In the genomic region with DNA sequence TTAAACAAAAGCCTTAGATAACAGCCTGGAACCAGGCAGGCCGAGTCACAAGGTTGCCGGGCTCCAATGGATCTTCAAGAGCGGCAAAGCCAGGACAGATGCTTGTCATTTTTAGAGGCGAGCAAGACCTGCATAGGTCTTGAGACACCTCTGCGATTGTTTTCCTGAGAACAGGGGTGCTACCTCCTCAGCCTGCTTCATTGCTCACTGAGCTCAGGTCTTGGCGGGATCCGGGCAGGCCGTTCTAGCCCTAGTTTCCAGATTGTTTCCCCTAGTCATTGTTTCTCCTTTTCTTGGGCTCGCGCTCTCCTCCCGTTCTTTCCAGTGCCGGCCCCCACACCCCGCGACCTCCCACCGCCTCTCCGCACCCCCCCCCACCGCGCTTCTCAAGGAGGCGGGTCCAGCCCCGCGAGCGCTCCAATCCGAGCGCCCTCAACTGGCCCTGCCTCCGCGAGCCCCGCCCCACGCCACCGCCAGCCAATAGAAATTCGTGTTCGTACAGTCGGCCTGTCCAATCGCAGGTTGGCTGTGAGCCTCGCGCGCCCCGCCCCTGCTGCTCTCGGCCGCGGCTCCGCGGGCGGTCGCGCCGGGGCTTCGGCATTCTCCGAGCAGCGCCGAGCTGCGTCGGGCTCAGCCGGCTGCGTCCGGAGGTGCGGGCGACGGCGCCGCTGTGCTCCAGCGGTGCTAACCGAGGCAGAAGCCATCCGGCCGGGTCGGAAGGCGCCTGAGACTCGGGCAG, we compare ENCODE assay signal across 8 mouse cellular contexts. TPM values are rescaled to one million over a fixed set of nuclear protein-coding genes. Genes with fewer than 3 reads are reported as not detected.
A peak's percentile ranks its signal among the peaks of the same experiment; 100 is the strongest.
DNase-seq lines count a peak whose midpoint lies in the region; ATAC-seq and TF ChIP-seq lines count a peak whose summit lies in the region.

A gene (plus strand): TSS at position 600 of the 739 bp plus-strand sequence.

- H3K4me2 ChIP-seq in forebrain, embryonic 11.5 days (ENCODE audit: low read depth, low read length, severe bottlenecking), result peak within 1 kb of the TSS; percentile 91
- H3K4me2 ChIP-seq in heart, embryonic 16.5 days (ENCODE audit: low read depth, low read length), result peak within 1 kb of the TSS; percentile 87
- H3K4me2 ChIP-seq in liver, embryonic 16.5 days (ENCODE audit: low read depth, low read length), result peak within 1 kb of the TSS; percentile 99
- peak within 1 kb of the TSS; percentile 74 for H3K4me2 ChIP-seq in neural tube, embryonic 13.5 days

- peak; percentile 96 to 97 for DNase-seq in CD8-positive naive resting alpha-beta T cell, adult 2 months (ENCODE audit: low read depth in 2 of 2, low spot score in 2 of 2)
- peak; percentile 91 for DNase-seq in c-Kit-positive CD71-negative TER-119-negative erythroid progenitor cells, embryonic 14.5 days (ENCODE audit: low read depth)
- peak; percentile 100 for DNase-seq in forebrain, embryonic 11.5 days (ENCODE audit: low spot score)
- DNase-seq in kidney, postnatal 4 days, result peak; percentile 100

- under 1% methylated on average over 67 of the region's 67 CpGs for WGBS in forebrain, embryonic 11.5 days
- WGBS in heart, embryonic 16.5 days, result under 1% methylated on average over 67 of the region's 67 CpGs
- under 1% methylated on average over 66 of the region's 67 CpGs for WGBS in liver, embryonic 16.5 days (ENCODE audit: insufficient replicate concordance)
- under 1% methylated on average over 67 of the region's 67 CpGs for WGBS in neural tube, embryonic 13.5 days

- no peaks in the 10 kb centered on the region for H3K9me3 ChIP-seq in forebrain, embryonic 11.5 days (ENCODE audit: control insufficient read depth, low read length)
- H3K9me3 ChIP-seq in heart, embryonic 16.5 days (replicated peaks; ENCODE audit: control insufficient read depth, low read length), result no peaks in the 10 kb centered on the region
- no peaks in the 10 kb centered on the region for H3K9me3 ChIP-seq in liver, embryonic 16.5 days (replicated peaks; ENCODE audit: control insufficient read depth, low read length)
- no peaks in the 10 kb centered on the region for H3K9me3 ChIP-seq in neural tube, embryonic 13.5 days

- H3K9ac ChIP-seq in forebrain, embryonic 11.5 days (ENCODE audit: low read length), result peak within 1 kb of the TSS; percentile 90
- peak within 1 kb of the TSS; percentile 91 for H3K9ac ChIP-seq in heart, embryonic 16.5 days (ENCODE audit: low read length)
- peak within 1 kb of the TSS; percentile 73 for H3K9ac ChIP-seq in liver, embryonic 16.5 days (ENCODE audit: low read depth, low read length)
- H3K9ac ChIP-seq in neural tube, embryonic 13.5 days, result peak within 1 kb of the TSS; percentile 95

- H3K4me1 ChIP-seq in forebrain, embryonic 11.5 days (replicated peaks; ENCODE audit: control insufficient read depth, insufficient read depth, low read length), result peaks cover 24% of the 10 kb centered on the region
- peaks cover 44% of the 10 kb centered on the region for H3K4me1 ChIP-seq in heart, embryonic 16.5 days (ENCODE audit: control insufficient read depth, insufficient read depth, low read length)
- H3K4me1 ChIP-seq in liver, embryonic 16.5 days (ENCODE audit: control insufficient read depth, low read depth, low read length), result peaks cover 29% of the 10 kb centered on the region
- H3K4me1 ChIP-seq in neural tube, embryonic 13.5 days (replicated peaks), result peaks cover 53% of the 10 kb centered on the region
- H3K4me1 ChIP-seq in testis, adult 2 months (ENCODE audit: control insufficient read depth, insufficient read depth, low read length), result peaks cover 22% of the 10 kb centered on the region

- no peak for TF ChIP-seq CTCF in testis, adult 2 months (IDR thresholded peaks at IDR 0.05; ENCODE audit: control insufficient read depth, insufficient read depth, insufficient replicate concordance, low read depth, low read length)

- H3K4me3 ChIP-seq in forebrain, embryonic 11.5 days (ENCODE audit: low read depth, low read length), result peak within 1 kb of the TSS; percentile 89
- H3K4me3 ChIP-seq in heart, embryonic 16.5 days (ENCODE audit: low read length), result peak within 1 kb of the TSS; percentile 86
- peak within 1 kb of the TSS; percentile 77 for H3K4me3 ChIP-seq in liver, embryonic 16.5 days (ENCODE audit: low read depth, low read length)
- H3K4me3 ChIP-seq in neural tube, embryonic 13.5 days, result peak within 1 kb of the TSS; percentile 84
- H3K4me3 ChIP-seq in testis, adult 2 months (ENCODE audit: control insufficient read depth, low read depth, low read length), result peak within 1 kb of the TSS; percentile 90

- peak within 1 kb of the TSS; percentile 83 for H3K27ac ChIP-seq in forebrain, embryonic 11.5 days (ENCODE audit: low read depth, low read length)
- peak within 1 kb of the TSS; percentile 92 for H3K27ac ChIP-seq in heart, embryonic 16.5 days (ENCODE audit: low read length)
- H3K27ac ChIP-seq in liver, embryonic 16.5 days (ENCODE audit: low read length), result peak within 1 kb of the TSS; percentile 85
- H3K27ac ChIP-seq in neural tube, embryonic 13.5 days (replicated peaks), result peak within 1 kb of the TSS; percentile 95
- H3K27ac ChIP-seq in testis, adult 2 months (ENCODE audit: control insufficient read depth, insufficient read depth, low read depth, low read length), result peak within 1 kb of the TSS; percentile 73

- ATAC-seq in forebrain, embryonic 11.5 days (replicated peaks; ENCODE audit: low FRiP score), result peak; percentile 96
- peak; percentile 95 for ATAC-seq in heart, embryonic 16.5 days (replicated peaks; ENCODE audit: extremely low read depth, insufficient read depth, low FRiP score)
- peak; percentile 94 for ATAC-seq in liver, embryonic 16.5 days (ENCODE audit: low read depth)
- ATAC-seq in neural tube, embryonic 13.5 days (ENCODE audit: low read depth), result peak; percentile 97

- H3K36me3 ChIP-seq in forebrain, embryonic 11.5 days (ENCODE audit: control insufficient read depth, insufficient read depth, low read length), result no peaks in the 10 kb centered on the region
- no peaks in the 10 kb centered on the region for H3K36me3 ChIP-seq in heart, embryonic 16.5 days (ENCODE audit: control insufficient read depth, insufficient read depth)
- no peaks in the 10 kb centered on the region for H3K36me3 ChIP-seq in liver, embryonic 16.5 days (ENCODE audit: control insufficient read depth, insufficient read depth)
- H3K36me3 ChIP-seq in neural tube, embryonic 13.5 days, result no peaks in the 10 kb centered on the region
- no peaks in the 10 kb centered on the region for H3K36me3 ChIP-seq in testis, adult 2 months (ENCODE audit: control insufficient read depth, insufficient read depth, low read length)

- H3K27me3 ChIP-seq in forebrain, embryonic 11.5 days (ENCODE audit: control insufficient read depth, insufficient read depth, low read length), result no peaks in the 10 kb centered on the region
- no peaks in the 10 kb centered on the region for H3K27me3 ChIP-seq in heart, embryonic 16.5 days (ENCODE audit: control insufficient read depth, insufficient read depth, low read length)
- peaks cover 42% of the 10 kb centered on the region for H3K27me3 ChIP-seq in liver, embryonic 16.5 days (ENCODE audit: control insufficient read depth, insufficient read depth, low read depth, low read length)
- no peaks in the 10 kb centered on the region for H3K27me3 ChIP-seq in neural tube, embryonic 13.5 days
- H3K27me3 ChIP-seq in testis, adult 2 months (ENCODE audit: control insufficient read depth, insufficient read depth, low read length), result no peaks in the 10 kb centered on the region

- peak; percentile 75 for TF ChIP-seq POLR2A in testis, adult 2 months (IDR thresholded peaks at IDR 0.05; ENCODE audit: control insufficient read depth, low read depth, low read length)

RNA-seq across cellular contexts. Expression of the gene that starts here (rescaled TPM):
- polyA plus RNA-seq in forebrain, embryonic 11.5 days (2014; fragmentation: Nextera tagmentation; extraction: Ambion mirVana), result 10.4 and 10.6 TPM in 2 replicates
- 5.8 and 6.6 TPM in 2 replicates for polyA plus RNA-seq in heart, embryonic 16.5 days (2015; fragmentation: Nextera tagmentation; extraction: Ambion mirVana)
- 1.6 TPM in 2 replicates for polyA plus RNA-seq in liver, embryonic 16.5 days (2015; fragmentation: Nextera tagmentation; extraction: Ambion mirVana)
- polyA plus RNA-seq in neural tube, embryonic 13.5 days (2015; fragmentation: Nextera tagmentation; extraction: Ambion mirVana), result 7.9 and 9.1 TPM in 2 replicates
- 15.4 and 17.6 TPM in 2 replicates for polyA plus RNA-seq in testis, adult 2 months (2012; rRNA removed)

Comparison
In these comparisons a context has a peak if more than half of its experiments do, and no peak if none do; other contexts are left out.
1. Peak in every context shown above with its lines: DNase-seq, ATAC-seq, H3K4me3 ChIP-seq and H3K27ac ChIP-seq.